Mouse (Mus musculus) heart, adult 2 months (tissue): ENCODE measurements around the gene Tbc1d2b. TPM values are rescaled to one million over a fixed set of nuclear protein-coding genes. Genes with fewer than 3 reads are reported as not detected.
A peak's percentile ranks its signal among the peaks of the same experiment; 100 is the strongest.

Source experiments
- DNase-seq, 2 experiments: peaks; one replicate each; pipeline ENCODE4 v3.0.0; 2021
- H3K27ac ChIP-seq: fragments of 200-600 bp; 2 replicates; pipeline ENCODE4 v1.8.1; 2022
- H3K27me3 ChIP-seq: fragments of 200-500 bp; 2 replicates; pipeline ENCODE4 v1.6.1; 2012; ENCODE audit warnings: mild to moderate bottlenecking, low read length, inconsistent platforms, mixed read lengths; ENCODE audit not compliant: control insufficient read depth, insufficient read depth
- H3K36me3 ChIP-seq: fragments of 200-500 bp; 2 replicates; pipeline ENCODE4 v1.6.1; 2012; ENCODE audit warnings: low read length, inconsistent platforms; ENCODE audit not compliant: control insufficient read depth, insufficient read depth
- H3K4me1 ChIP-seq: fragments of 200-500 bp; 2 replicates; pipeline ENCODE4 v1.6.1; 2011; ENCODE audit warnings: low read length; ENCODE audit not compliant: control insufficient read depth, insufficient read depth
- H3K4me3 ChIP-seq: fragments of 200-600 bp; 2 replicates; pipeline ENCODE4 v1.8.1; 2022
- H3K79me2 ChIP-seq: fragments of 200-500 bp; replicated peaks from 2 replicates; pipeline ENCODE4 v1.6.1; 2012; ENCODE audit warnings: mild to moderate bottlenecking, inconsistent platforms, low read length, moderate library complexity, mixed read lengths; ENCODE audit not compliant: control insufficient read depth, insufficient read depth
- H3K9ac ChIP-seq: fragments of 200-500 bp; 2 replicates; pipeline ENCODE4 v1.6.1; 2012; ENCODE audit warnings: low read depth, mild to moderate bottlenecking, control low read depth, inconsistent platforms, low read length, mixed read lengths
- CTCF ChIP-seq: fragments of 200-600 bp; IDR thresholded peaks from 2 replicates; pipeline ENCODE4 v1.8.1; 2022; ENCODE audit warnings: antibody characterized with exemption, mild to moderate bottlenecking, moderate library complexity
- EP300 ChIP-seq: fragments of 200-500 bp; IDR thresholded peaks from 2 replicates; pipeline ENCODE4 v1.6.1; 2011; ENCODE audit warnings: low read depth, low read length, control low read depth; ENCODE audit not compliant: insufficient read depth
- POLR2A ChIP-seq: fragments of 200-500 bp; IDR thresholded peaks from 2 replicates; pipeline ENCODE4 v1.6.1; 2011; ENCODE audit warnings: mild to moderate bottlenecking, low read depth, low read length, control low read depth; ENCODE audit not compliant: insufficient read depth
- WGBS: fragments of 180-500 bp; shearing (Covaris S2); methylation state at CpG from one replicate; pipeline ENCODE4 v1.1.7; 2018; 5-methylcytosine and 5-hydroxymethylcytosine counted together
- intact Hi-C: fragments of 180-260 bp; cut with DNase I; formaldehyde crosslinking; loops from one replicate; pipeline ENCODE4 v1.15.1; 2025
- polyA plus RNA-seq: library from polyadenylated mRNA; depleted of rRNA; stranded (reverse); fragments of >200 nt; gene quantifications from 2 replicates; pipeline ENCODE4 v1.2.3, GENCODE M21; 2012
- total RNA-seq, 2 experiments: library from RNA; stranded (reverse); gene quantifications; 2 replicates each; pipeline ENCODE4 v1.2.3; 2021

Tbc1d2b gene
- total and polyA plus RNA-seq, 3 experiments: 9.6 to 10.3 (median 10.1) TPM

DNA sequence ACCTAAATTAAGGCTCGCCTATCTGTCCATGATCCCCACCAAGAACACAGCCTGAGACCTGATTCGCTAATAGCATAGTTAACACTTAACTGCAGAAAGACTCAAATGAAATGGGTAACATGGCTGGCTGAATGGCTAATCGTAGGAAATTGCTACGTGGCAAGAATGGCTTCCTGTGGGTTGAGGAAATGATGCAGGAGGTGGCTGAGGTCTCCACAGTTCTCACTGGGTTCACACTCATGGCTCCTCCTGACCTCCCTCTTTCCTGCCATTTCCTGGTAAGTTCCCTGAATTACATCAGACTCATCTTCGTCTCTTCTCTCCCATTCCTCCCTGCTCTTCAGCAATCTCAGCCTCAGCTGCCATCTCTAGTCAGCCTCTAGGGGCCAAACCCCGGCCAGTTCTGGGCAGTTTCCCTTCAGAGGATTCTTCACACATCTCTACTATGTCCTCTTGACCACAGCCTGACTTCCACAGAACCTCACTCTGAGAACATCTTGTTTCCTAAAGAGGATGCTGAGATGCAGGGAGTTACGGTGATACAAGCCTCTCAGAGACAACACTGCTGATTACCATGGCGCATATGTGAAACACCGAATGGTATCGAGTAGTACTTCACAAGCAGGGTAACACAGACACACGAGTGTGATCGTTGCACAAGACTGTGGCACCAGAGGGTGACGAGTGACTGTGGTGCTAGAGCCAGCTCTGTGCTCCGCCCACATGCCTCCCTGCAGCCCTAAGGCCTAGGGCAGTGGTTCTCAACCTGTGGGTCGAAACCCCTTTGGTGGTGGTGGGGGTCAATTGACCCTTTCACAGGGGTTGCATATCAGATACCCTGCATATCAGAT is 26.1 kb downstream of the Tbc1d2b start:
- no peaks in the 10 kb centered on the region for H3K27me3 ChIP-seq
- no peak overlapping the region for H3K9ac ChIP-seq
- no peak for DNase-seq
- H3K27ac ChIP-seq: no peak overlapping the region
- H3K36me3 ChIP-seq: no peaks in the 10 kb centered on the region
- no peaks in the 10 kb centered on the region; the same call in 1 of the 2 replicates for H3K4me1 ChIP-seq
- H3K79me2 ChIP-seq: no peaks in the 10 kb centered on the region
- intact Hi-C loops: no loop called here
- H3K4me3 ChIP-seq: no peak overlapping the region
- 74% methylated on average over 15 of the region's 15 CpGs for WGBS
- TF ChIP-seq EP300 (no peak), POLR2A (no peak), CTCF (no peak)

GRCm38 (mm10) chr9:90242855-90243254 is 27.7 kb downstream of the Tbc1d2b start:
- Histone ChIP-seq H3K36me3 (no peaks in the 10 kb centered on the region), H3K4me3 (no peak overlapping the region), H3K27ac (no peak overlapping the region), H3K27me3 (no peaks in the 10 kb centered on the region), H3K4me1 (no peaks in the 10 kb centered on the region; the same call in 1 of the 2 replicates), H3K79me2 (no peaks in the 10 kb centered on the region), H3K9ac (no peak overlapping the region)
- TF ChIP-seq EP300 (no peak), CTCF (no peak), POLR2A (no peak)
- 57% methylated on average over 7 of the region's 7 CpGs for WGBS
- no peak for DNase-seq
- intact Hi-C loops: no loop called here

DNA sequence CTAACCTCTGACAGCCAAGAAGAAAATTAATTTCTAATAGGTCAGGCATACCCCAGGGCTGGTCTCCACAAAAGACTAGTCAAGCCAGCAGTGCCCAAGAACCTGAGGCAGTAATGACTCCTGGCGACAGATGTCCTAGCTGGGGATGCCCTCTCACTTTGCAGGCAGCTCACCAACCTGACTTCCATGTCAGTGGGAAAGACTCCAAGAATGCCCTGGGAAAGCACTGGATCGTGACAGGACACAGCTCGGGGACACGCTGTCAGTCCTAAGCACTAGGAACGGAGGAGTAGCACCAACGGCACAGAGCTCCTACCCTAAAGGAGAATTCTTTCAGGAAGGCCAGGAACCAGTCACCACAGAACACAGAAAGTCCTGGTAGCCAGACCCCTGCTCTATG is 28.3 kb downstream of the Tbc1d2b start:
- Histone ChIP-seq H3K4me1 (no peaks in the 10 kb centered on the region; the same call in 1 of the 2 replicates), H3K27ac (no peak overlapping the region), H3K9ac (no peak overlapping the region), H3K79me2 (no peaks in the 10 kb centered on the region), H3K36me3 (no peaks in the 10 kb centered on the region), H3K4me3 (no peak overlapping the region), H3K27me3 (no peaks in the 10 kb centered on the region)
- TF ChIP-seq EP300 (no peak), POLR2A (no peak), CTCF (no peak)
- WGBS: 55% methylated on average over 6 of the region's 6 CpGs
- intact Hi-C loops: no loop called here
- no peak for DNase-seq

DNA sequence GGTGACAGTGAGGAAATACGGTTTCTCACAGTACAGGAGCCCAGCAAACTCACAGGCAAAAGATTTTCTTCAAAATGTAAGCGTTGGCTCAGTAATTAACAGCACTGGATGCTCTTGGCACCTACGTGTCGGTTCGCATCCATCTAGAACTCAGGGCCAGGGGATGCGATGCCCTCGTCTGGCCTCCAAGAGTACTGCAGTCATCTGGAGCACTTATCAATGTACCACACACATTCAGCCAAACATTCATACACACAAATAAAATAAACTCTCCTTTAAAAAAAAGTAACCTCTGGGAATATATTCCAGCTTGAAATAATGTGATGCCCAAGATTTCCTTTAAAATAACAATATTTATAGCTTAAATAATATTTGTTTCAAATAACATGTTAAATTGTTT is 29.0 kb downstream of the Tbc1d2b start:
- no peak for DNase-seq
- Histone ChIP-seq H3K79me2 (no peaks in the 10 kb centered on the region), H3K27ac (no peak overlapping the region), H3K4me1 (no peaks in the 10 kb centered on the region; the same call in 1 of the 2 replicates), H3K9ac (no peak overlapping the region), H3K4me3 (no peak overlapping the region), H3K36me3 (no peaks in the 10 kb centered on the region), H3K27me3 (no peaks in the 10 kb centered on the region)
- 86% methylated on average over 7 of the region's 7 CpGs for WGBS
- intact Hi-C loops: no loop called here
- TF ChIP-seq CTCF (peak; percentile 65), EP300 (no peak), POLR2A (no peak)

DNA sequence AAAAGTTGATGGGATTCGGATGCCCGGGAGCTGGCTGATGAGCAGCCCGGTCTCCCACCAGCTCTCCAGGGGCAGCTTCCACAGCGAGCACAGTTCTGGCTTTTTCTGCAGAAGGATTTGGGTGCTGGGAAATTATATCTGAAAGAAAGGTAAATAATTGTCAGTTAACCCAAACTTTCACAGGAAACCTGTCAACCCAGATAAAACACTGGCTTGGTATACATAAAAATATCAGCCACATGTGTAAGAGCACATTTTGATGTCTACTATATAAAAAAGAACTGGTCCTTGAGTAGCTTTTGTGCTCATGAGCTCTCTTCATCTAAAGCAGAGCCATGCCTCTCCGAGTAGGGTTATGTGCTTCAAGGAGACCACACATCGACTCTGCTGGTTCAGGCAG is 29.6 kb downstream of the Tbc1d2b start:
- no peak overlapping the region for H3K4me3 ChIP-seq
- H3K27me3 ChIP-seq: no peaks in the 10 kb centered on the region
- no peaks in the 10 kb centered on the region for H3K79me2 ChIP-seq
- intact Hi-C loops: no loop called here
- H3K9ac ChIP-seq: no peak overlapping the region
- TF ChIP-seq CTCF (no peak), POLR2A (no peak), EP300 (no peak)
- no peaks in the 10 kb centered on the region for H3K36me3 ChIP-seq
- H3K27ac ChIP-seq: no peak overlapping the region
- WGBS: 95% methylated on average over 6 of the region's 6 CpGs
- no peak for DNase-seq
- H3K4me1 ChIP-seq: no peaks in the 10 kb centered on the region; the same call in 1 of the 2 replicates

DNA sequence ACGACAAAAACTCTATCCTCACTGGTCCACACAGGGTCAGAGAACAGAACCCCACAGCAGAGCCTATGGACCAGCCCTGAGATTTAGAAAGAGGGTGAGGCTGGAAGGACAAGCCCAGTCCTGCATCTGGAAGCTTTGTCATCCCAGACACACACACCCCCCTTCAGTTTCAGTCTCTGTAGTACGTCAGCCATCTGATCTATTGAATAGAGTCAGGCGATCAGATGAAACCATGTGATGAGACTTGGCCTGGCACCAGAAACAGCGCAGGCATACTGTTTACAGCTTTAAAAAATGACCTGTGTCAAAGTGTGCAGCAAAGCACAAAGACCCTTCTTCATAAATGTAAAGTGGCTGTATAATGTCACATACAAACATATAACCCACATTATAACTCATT is 30.0 kb downstream of the Tbc1d2b start:
- Histone ChIP-seq H3K27ac (no peak overlapping the region), H3K27me3 (no peaks in the 10 kb centered on the region), H3K9ac (no peak overlapping the region), H3K4me1 (no peaks in the 10 kb centered on the region; the same call in 1 of the 2 replicates), H3K36me3 (no peaks in the 10 kb centered on the region), H3K79me2 (no peaks in the 10 kb centered on the region), H3K4me3 (no peak overlapping the region)
- WGBS: 88% methylated on average over 4 of the region's 4 CpGs
- TF ChIP-seq CTCF: no peak
- TF ChIP-seq POLR2A: no peak
- intact Hi-C loops: no loop called here
- DNase-seq: no peak
